Mouse (Mus musculus) heart, postnatal 14 days (tissue): ENCODE measurements at regions not wholly inside any gene's neighbourhood (a gene's known extent, or its start where the extent isn't known, plus 50 kb on each side); places are given as distances from the start of the nearest gene placed in this dataset.
"Not testable (repeated sequence)": the region's sequence is repeated elsewhere in the genome, so short reads cannot be mapped to it uniquely, and the experiment has no call there.

Experiments
- DNase-seq, 2 experiments: peaks; one replicate each; pipeline ENCODE4 v3.0.0; 2021 to 2022
- intact Hi-C: fragments of 180-260 bp; cut with DNase I; formaldehyde crosslinking; loops from one replicate; pipeline ENCODE4 v1.15.1; 2025

DNA sequence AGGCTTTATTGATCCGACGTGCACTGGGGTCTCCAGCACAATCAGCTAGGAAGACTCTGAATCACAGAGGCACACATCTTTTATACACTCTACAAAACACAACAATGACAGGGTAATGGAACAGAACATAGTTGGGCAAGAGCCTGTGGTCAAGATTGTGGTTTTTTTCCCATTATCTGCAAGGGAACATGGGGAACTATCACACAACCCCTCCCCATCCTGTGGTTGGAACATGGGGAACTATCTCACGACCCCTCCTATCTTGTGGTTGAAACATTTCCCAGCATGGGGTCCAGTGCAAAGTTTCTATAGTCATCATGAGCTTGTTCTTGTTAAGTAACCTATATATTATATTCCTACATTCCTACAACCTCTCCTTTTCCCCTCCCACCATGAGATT is 328.8 kb upstream of the Ercc4 start:
- intact Hi-C loops: no loop called here
- no peak for DNase-seq

DNA sequence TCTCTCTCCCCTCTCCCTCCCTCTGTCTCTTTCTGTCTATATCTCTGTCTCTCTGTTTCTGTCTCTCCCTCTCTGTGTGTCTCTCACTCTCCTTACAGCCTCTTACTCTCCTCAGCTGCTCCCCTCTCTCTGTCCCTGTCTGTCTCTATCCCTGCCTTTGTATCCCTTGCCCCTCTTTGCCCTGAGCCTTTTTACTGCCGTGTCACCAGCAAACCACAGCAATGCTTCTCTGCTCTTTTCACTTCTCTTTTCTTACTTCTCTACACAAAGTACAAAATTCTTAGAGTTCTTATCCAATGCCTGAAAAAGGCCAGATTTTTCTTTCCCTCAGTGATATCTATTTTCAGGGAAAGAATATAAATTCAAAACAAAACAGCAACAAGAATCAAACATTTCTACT is 323.7 kb upstream of the Ercc4 start:
- intact Hi-C loops: no loop called here

DNA sequence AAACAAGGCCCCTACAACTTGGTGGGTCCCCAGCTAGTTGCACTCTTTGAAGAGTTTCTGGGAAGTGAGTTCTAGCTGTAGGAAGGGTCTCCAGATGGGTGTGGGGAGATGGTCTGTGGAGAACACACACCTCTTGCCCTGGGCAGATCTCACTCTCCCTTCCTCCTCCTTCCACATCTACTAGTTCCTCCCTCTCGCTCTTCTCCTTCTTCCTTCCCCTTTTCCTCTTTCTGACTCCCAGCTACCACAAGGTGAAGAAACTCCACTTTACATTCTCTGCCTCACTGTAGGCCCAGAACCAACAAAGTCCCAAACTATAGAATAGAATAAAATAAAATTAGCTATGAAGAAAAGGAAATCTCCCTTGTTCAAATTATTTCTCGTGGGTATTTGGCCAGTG is 311.0 kb upstream of the Ercc4 start:
- intact Hi-C loops: no loop called here

More for the DNA sequence above, 323.7 kb upstream of the Ercc4 start:
- no peak for DNase-seq

DNA sequence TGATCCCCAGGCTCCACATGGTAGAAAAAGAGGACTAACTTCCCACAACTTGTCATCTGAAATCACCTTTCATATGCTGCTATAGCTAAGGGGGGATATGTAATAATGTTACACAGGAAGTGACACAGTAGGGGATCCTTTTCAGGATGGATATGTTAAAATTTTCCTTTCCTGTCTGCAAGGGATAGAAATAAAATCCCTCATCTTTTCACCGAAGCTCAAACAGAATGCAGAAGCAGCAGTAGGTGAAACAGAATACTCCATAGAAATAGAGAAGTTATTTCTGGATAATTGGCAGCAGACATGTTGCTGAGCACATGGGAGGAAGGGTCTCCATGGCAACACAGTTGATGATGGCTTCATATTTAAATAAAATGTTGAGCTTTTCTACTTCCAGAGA is 309.3 kb upstream of the Ercc4 start:
- no peak for DNase-seq
- intact Hi-C loops: no loop called here

More for the DNA sequence above, 311.0 kb upstream of the Ercc4 start:
- DNase-seq: no peak

DNA sequence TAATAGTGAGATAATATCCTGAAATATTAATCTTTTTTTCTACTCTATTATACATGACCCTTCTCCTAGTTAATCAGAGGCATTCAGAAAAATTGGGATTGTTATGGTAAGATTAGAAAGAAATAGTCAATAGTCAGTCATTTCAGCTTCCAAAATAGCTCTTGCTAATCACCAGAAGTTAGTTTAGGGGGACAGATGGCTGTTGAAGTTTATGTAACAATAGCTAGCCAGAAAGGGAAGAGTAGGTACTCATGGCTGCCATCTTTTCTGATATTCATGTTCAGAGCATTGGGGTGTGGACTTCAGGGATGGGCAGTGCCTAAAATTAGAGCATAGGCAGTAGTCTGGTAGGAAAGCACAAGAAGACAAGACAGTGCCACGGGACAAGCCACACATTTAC is 306.8 kb upstream of the Ercc4 start:
- intact Hi-C loops: no loop called here
- DNase-seq: no peak

DNA sequence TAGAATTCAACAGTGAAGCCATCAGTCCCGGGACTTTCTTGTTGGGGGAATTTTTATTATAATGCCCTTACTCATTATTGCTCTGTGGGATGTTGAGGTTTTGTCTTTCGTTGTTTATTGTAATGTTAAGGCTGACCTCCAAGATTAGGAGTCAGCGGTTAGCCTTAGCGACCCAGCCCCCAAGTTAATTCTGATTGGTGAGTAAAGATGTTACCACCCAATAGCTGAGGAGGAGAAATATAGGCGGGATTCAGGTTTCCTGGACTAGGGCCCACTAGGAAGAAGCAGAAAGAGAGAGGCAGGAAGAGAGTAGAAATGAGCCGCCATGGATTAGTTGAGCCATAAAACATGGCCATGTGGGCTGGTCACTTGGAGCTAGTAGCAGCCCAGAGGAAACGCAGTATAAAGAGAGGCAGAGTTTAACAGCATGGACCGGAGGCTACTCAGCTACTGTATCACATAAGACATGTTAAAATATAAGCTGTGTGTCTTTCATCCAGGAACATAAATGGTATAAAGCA is 302.1 kb upstream of the Ercc4 start:
- intact Hi-C loops: no loop called here
- no peak for DNase-seq

DNA sequence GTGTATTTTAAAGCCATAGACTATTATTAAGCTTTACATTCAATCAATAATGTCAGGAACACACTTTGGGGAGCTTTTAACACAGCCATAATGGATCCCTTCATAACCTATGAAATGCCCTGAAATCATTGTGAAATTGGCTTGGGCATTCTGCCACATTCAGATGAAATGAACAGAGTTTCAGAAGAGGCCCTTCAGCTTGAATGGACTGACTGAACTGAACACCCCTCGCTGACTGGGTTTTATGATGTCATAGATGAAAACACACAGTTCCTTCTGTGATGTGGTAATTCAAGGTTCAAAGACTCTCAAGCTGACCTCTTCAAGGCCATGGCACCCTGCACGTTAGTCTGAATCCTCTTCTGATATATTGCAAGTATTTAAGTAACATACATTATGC is 298.4 kb upstream of the Ercc4 start:
- intact Hi-C loops: no loop called here
- DNase-seq: no peak

DNA sequence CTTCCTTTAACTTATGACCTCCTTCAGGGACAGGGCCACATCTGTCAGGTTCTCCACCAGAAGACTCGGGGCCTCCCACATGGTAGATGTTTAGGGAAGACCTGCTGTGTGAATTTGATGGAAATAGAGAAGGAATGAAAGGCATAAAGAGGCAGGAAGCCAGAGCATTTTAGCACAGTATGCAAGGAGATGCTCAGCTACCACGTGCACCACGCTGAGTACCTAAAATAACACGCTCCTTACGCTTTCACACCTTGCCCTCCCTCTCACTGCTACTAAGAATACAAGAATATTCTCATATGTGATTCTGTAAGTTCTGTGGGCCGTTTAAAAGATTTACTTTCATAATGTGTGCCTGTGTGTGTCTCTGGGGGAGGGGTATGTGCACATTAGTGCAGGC is 284.8 kb upstream of the Ercc4 start:
- no peak for DNase-seq
- intact Hi-C loops: no loop called here

DNA sequence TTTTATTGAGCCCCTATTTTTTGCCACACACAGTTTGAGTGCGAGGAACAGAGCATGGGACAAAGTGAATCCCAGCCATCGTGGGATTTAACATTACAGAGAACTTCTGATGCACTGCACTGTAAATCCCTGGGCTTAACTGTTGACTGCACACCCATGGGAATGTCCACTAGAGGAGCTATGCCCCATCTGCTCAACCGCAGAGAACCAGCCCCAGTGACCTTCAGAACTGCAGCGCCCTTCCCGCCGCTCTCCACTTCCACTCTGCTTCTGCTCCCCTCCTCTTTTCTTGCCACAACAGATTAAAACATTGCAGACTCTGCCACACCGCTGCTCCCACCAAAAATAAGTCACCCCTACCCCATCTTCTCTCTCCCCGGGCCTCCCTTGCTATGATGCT is 283.3 kb upstream of the Ercc4 start:
- DNase-seq: no peak
- intact Hi-C loops: no loop called here

DNA sequence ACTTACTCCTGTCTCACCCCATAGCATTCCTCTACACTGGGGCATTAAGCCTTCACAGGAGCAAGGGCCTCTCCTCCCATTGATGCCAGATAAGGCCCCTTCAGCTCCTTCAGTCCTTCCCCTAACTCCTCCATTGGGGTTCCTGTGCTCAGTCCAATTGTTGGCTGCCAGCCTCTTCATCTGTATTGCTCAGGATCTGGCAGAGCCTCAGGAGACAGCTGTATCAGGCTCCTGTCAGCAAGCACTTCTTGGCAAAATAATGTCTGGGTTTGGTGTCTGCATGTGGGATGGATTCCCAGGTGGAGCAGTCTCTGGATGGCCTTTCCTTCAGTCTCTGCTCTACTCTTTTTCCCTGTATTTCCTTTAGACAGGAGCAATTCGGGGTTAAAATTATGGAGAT is 278.2 kb upstream of the Ercc4 start:
- DNase-seq, intact Hi-C loops: not testable (repeated sequence)

DNA sequence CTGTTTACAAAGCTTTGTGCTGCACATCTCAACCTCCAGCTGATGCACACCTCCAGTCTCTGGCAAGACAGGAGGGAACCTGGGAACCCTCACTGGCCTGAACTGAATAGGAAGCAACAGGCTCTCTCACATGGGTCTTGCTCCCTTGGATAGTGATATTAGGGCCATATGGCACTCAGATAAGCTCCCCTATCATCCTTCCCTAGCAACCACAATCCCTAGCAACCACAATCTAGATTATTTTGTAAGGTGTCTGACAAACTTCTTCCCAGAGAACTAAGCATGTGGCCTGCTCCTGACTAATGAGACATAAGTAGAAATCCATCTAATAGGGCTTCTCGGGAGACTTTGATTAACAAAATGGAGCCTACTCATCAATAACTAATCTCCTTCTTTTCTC is 253.1 kb upstream of the Ercc4 start:
- DNase-seq: no peak
- intact Hi-C loops: no loop called here

DNA sequence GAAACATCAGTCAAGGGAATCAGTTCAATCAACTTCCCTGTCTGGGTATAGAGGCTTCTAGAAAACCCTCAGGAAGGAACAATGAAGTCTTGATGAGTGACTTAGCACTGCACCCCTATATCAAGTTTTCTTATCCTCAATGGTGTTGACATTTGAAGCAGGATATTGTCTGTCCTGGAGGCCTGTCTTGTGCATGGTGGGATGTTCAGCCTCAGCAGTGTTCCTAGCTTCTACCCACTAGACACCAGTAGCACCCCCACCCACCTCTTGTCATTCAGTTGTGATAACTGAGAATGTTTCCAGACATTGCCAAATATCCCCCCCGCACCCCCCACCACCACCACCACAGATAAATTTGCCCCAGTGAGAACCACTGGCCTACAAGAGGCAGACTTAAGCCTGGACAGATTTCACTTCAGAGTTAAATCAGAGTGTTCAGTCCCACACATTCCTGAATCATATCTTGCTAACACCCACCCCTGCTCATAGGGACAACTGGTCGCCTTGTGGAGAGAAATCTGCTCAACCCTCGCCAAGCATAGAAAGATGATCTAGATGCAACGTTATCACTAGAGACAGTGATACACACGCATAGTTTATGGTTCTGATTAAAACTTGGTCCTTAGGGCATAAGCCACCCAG is 249.6 kb upstream of the Ercc4 start:
- intact Hi-C loops: no loop called here

DNA sequence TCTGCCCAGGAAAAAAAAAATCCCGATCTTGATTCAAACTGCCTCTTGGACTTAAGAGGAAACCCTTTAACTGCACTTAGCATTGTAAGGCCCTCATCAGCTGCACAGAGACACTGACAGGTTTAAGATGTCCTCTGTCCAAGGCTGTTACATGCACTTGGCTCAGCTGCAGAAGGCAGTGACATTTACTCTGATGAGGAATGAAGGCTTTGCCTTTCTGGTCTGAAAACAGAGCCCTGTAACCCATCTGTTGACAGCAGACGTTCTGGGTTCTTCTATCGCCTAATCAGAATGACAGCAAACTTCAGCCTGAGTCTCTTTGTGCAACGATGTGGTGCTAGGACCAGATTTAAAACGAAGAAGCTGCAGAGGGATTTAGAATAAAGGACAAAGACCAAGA is 246.9 kb upstream of the Ercc4 start:
- intact Hi-C loops: no loop called here
- no peak for DNase-seq

More for the DNA sequence above, 249.6 kb upstream of the Ercc4 start:
- DNase-seq: no peak

DNA sequence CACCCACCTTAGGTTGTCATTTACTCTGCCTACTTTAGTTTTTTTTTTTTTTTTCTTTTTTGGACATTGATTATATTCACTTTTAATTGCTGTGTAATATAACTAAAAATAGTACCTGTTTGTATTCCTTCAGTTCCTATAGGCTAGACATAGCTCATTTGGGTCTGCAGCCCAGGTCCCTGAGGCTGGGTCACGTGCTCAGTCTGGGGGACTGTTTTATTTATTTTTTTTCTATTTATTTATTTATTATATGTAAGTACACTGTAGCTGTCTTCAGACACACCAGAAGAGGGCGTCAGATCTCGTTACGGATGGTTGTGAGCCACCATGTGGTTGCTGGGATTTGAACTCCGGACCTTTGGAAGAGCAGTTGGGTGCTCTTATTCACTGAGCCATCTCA is 231.2 kb upstream of the Ercc4 start:
- DNase-seq, intact Hi-C loops: not testable (repeated sequence)

DNA sequence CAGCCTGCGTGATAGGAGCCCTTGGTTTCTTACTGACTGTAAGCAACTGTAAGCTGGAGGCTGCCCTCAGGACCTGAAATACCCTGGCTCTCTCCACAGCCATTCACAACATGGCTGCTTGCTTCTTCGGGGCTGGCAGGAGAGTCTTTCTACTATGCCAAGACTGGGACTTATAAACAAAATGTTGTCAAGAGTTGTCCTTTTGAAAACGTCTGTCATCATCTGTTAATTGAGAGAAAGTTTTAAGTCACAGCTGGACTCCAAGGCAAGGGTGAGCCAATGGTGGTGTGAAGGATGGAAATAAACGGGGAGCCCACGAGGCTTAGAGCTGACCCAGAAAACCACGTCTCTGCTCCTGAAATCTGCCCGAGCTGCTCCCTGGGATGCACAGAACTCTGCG is 229.5 kb upstream of the Ercc4 start:
- intact Hi-C loops: no loop called here
- DNase-seq: no peak

DNA sequence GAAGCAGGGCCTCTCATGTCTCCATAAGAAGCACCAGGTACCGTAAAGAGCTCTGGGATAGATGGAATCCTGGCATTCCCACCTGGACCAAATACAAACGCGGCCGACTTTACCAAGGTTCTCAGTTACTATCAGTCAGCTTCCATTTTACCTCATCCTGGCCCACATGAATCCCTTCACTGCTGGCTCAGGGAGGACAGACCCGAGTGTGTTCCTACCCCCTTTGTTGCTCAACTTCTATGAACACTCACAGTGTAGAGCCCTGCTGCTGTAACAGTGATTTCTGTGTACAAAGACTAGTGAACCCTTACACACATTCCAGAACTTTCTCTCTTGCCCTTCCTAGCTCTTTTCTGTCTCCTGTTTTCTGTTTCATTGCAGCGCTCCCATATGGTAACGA is 229.0 kb upstream of the Ercc4 start:
- intact Hi-C loops: no loop called here
- no peak for DNase-seq

DNA sequence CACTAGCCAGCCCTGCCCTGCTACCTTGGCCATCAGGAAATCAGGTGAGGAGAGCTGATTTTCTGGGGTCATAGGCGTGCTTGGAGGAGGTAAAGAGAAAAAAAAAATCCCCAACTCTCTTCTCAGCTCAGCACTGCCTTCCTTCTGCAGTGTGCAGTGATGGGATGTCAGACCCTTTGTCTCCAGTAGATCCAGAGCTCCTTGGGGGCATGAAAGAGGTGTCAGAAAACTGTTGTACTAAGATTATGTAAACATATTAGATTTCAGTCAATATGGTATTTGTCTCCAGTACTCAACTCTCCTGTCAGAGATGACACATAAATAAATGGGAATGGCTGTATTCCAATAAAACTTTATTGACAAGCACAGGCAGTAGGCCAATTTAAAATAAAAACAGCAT is 226.8 kb upstream of the Ercc4 start:
- DNase-seq: no peak
- intact Hi-C loops: no loop called here

DNA sequence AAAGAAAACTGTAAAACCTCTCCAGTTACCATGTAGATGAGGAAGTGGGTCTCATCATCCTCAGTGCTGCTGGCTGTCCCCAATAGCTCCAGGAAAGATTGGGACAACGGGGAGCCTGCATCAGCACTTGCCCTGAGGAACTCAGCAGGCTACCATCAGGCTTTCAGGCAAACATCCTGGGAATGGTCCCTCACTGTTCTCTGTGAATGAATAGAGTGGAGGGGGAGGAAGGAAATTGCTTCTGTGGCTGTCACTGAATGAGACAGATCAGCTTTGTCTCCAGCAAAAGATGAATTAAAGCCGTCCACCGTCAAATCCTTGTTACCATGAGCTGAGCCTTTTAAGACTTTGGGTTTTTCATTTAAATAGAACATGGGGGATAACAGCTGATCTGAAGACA is 224.9 kb upstream of the Ercc4 start:
- intact Hi-C loops: no loop called here
- no peak for DNase-seq

DNA sequence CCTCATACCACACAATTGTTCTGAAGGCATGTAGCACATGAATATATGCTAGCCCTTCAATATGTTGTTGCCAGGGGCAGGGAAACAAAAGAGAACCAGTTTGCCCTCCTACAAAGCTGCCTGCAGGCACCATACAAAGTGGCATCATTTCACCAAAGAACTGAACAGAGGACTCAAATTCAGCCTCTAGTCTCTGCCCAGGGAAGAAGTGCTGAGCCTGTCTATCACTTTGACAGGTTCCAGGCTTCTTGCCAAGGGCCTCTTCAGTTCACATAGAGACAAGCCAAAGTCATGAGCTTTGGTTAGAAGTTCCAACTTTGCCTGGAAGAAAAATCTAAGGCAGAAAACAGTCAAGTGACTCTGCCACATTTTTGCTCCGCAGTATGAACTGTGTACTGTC is 223.4 kb upstream of the Ercc4 start:
- intact Hi-C loops: no loop called here
- peak in 1 of 2 experiments; percentile 7 for DNase-seq

DNA sequence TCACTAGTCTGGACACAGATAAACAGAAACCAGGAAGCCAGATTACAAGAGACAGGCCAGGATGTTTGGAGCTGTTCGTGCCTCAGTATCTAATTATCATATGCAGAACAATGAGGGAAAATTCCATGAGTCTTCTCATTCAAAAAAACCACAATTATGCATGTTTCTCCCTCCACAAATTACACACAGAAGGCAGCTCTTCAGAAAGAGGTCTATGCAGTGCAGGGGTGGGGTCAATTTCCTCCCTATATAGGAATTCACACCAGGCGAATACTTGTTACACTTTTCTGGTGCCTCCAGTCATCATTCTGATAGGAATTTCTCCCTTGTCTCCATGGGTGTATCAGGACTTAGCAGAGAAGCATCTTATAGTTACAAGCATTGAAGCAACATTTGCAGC is 222.1 kb upstream of the Ercc4 start:
- DNase-seq: no peak
- intact Hi-C loops: no loop called here

DNA sequence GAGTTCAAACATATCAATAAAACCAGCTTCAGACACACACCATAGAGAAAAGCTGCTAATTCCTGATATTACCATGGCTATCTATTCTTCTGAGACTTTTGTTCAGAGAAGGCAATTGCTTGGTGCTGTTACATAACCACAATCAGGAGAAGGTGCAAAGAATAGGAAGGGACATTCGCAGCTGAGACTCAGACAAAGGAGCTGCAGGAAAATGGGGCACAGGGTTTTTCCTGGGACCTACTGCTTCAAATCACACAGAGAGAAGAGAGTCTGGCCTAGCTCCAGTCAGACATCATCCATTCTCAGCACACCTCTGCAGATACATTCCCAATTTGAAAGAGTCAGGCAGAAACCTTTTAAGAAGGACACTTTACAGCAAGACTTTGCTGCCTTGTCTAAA is 219.4 kb upstream of the Ercc4 start:
- no peak for DNase-seq
- intact Hi-C loops: no loop called here

DNA sequence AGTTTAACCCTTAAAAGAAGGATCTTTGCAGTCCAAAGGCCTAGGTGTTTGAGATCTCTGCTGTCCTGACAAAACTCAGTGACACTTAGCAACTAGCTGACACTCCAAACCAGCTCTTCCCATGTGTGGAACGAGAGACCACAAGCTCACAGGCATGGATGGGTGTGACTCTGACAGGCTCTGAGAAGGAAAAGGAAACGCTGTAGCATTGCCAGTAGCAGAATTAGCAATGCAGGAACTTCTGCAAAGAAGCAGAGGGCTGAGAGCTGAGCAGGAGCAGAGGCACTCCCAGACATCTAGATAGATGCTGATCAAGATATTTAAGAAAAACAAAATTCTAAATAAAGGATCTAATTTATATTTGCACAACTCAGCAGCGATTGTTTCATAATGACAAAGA is 218.9 kb upstream of the Ercc4 start:
- DNase-seq: no peak
- intact Hi-C loops: no loop called here

DNA sequence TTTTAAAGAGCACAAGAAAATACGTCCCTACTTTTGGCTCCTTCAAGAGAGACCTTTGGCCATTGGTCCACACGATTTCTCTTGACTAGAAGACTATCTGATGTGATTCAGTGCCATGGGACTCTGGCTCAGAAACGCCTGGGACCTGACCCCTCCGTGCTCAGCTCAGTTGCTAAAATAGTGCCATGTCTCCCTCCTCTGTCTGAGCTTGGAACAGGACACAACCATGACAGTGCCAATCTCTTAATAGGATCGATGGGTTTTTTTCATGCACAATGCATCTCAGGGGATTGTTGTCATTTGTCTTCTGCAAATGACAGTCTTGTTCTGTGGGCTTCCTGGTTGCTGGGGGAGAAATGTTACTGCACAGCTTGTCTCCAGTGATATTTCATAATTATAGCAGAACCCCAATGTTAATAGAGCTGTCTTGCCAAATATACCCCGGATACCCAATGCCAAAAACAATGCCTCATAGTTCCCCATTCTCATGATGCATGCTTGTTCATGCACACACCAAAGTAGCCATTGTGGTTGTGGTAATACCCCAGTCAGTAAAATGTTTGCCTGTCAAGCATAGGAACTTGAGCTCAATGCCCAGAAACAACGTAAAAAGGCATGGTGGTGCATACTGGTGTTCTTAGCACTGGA is 216.7 kb upstream of the Ercc4 start:
- no peak for DNase-seq
- intact Hi-C loops: no loop called here
